In the genomic region with DNA sequence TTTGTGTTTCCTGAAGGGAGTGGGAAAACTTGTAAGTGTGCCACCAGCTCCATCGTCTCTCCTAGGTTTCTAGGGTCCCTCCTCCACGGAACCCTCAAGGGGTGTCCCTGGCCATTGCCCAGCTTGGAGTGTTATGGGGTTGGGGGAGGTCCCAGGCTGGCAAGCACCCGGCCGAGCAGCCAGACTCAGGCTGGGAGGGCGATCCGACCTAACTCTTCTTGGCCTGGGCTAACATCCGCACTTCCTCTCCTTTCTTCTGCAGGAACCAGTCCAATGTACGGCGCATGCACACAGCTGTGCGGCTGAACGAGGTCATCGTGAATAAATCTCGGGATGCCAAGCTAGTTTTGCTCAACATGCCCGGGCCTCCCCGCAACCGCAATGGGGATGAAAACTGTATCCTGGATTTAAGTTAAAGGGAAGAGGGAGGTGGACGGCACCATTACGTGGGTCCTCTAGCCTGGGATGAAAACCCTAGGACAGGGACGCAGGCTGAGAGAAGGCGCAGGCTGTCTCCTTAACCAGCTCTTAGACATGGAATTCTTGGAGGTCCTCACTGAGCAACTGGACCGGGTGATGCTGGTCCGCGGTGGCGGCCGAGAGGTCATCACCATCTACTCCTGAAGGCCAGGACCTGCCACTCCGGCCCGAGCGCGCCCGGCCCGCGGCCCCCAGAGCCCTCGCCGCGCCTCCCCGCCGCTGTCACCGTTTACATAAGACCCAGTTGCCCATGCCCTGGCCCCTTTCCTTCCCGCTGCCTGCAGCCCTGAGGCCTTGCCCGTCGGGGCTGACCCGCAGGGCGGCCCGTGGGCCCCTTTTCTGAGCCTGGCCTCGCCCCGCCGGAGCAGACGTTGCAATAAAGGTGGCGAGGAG, we compare ENCODE assay signal across 8 mouse cellular contexts. TPM values are rescaled to one million over a fixed set of nuclear protein-coding genes. Genes with fewer than 3 reads are reported as not detected.
DNase-seq lines count a peak whose midpoint lies in the region; ATAC-seq and TF ChIP-seq lines count a peak whose summit lies in the region.

No protein-coding gene starts in this region.

- 51% methylated on average over 49 of the region's 49 CpGs for WGBS in cerebellum, adult 2 months
- WGBS in heart, postnatal 0 days, result 12% methylated on average over 49 of the region's 49 CpGs
- 9% methylated on average over 48 of the region's 49 CpGs for WGBS in liver, postnatal 0 days (ENCODE audit: insufficient replicate concordance)

- H3K27ac ChIP-seq in cerebellum, adult 2 months (ENCODE audit: insufficient read depth, low read length), result no peak overlapping the region
- H3K27ac ChIP-seq in heart, postnatal 0 days (ENCODE audit: low read depth), result no peak overlapping the region
- no peak overlapping the region for H3K27ac ChIP-seq in liver, postnatal 0 days (ENCODE audit: low read depth)

- H3K4me3 ChIP-seq in cerebellum, adult 2 months (replicated peaks; ENCODE audit: insufficient read depth, low read depth, low read length), result no peak overlapping the region
- H3K4me3 ChIP-seq in heart, postnatal 0 days (ENCODE audit: low read depth, low read length), result peak overlapping the region; percentile 41
- peak overlapping the region; percentile 36 for H3K4me3 ChIP-seq in liver, postnatal 0 days (ENCODE audit: low read depth, low read length)

- H3K36me3 ChIP-seq in heart, postnatal 0 days (replicated peaks; ENCODE audit: control insufficient read depth, insufficient read depth, low read length), result peaks cover 30% of the 10 kb centered on the region
- H3K36me3 ChIP-seq in liver, postnatal 0 days (replicated peaks; ENCODE audit: insufficient read depth, low read length), result peaks cover 17% of the 10 kb centered on the region

- peak overlapping the region; percentile 71 for H3K4me2 ChIP-seq in heart, postnatal 0 days (ENCODE audit: low read depth, low read length)
- H3K4me2 ChIP-seq in liver, postnatal 0 days (ENCODE audit: low read depth, low read length), result peak overlapping the region; percentile 69

- H3K4me1 ChIP-seq in cerebellum, adult 2 months (ENCODE audit: control insufficient read depth, insufficient read depth, low read length), result peaks cover 36% of the 10 kb centered on the region
- H3K4me1 ChIP-seq in heart, postnatal 0 days (ENCODE audit: control insufficient read depth, insufficient read depth), result peaks cover 9% of the 10 kb centered on the region
- peaks cover 11% of the 10 kb centered on the region for H3K4me1 ChIP-seq in liver, postnatal 0 days (ENCODE audit: insufficient read depth)

- peak; percentile 32 to 51 for DNase-seq in cerebellum, adult 2 months
- DNase-seq in cerebellum, postnatal 4 days (ENCODE audit: low spot score in 2 of 2), result no peak
- no peak for DNase-seq in heart, postnatal 0 days (ENCODE audit: low spot score)
- DNase-seq in liver, postnatal 0 days, result no peak
- no peak for DNase-seq in ovary, postnatal 10 days (ENCODE audit: low spot score)
- DNase-seq in urinary bladder, postnatal 4 days (ENCODE audit: low spot score in 2 of 2), result no peak

- ATAC-seq in common myeloid progenitor, adult 5-6 weeks (replicated peaks; ENCODE audit: low read depth, poor library complexity, severe bottlenecking), result 0 out of 2 replicates have a peak, but pooled peaks have one; percentile 31
- ATAC-seq in heart, postnatal 0 days (ENCODE audit: insufficient read depth, low read depth), result no peak
- no peak for ATAC-seq in liver, postnatal 0 days
- no peak for ATAC-seq in activated CD4-positive, CD25-positive, alpha-beta regulatory T cell, adult 4 months

- H3K9me3 ChIP-seq in heart, postnatal 0 days (replicated peaks; ENCODE audit: control insufficient read depth, low read length), result no peaks in the 10 kb centered on the region
- no peaks in the 10 kb centered on the region for H3K9me3 ChIP-seq in liver, postnatal 0 days (ENCODE audit: low read length)

- TF ChIP-seq CTCF in cerebellum, adult 2 months (IDR thresholded peaks at IDR 0.05; ENCODE audit: borderline replicate concordance, insufficient read depth, low read depth, low read length), result no peak
- TF ChIP-seq CTCF in heart, postnatal 0 days (IDR thresholded peaks at IDR 0.05; ENCODE audit: low read depth), result no peak
- TF ChIP-seq CTCF in liver, postnatal 0 days (IDR thresholded peaks at IDR 0.05; ENCODE audit: low read depth), result no peak

- no peak for TF ChIP-seq EP300 in heart, postnatal 0 days (IDR thresholded peaks at IDR 0.05; ENCODE audit: low read depth)
- TF ChIP-seq EP300 in liver, postnatal 0 days (IDR thresholded peaks at IDR 0.05; ENCODE audit: low read depth), result no peak

- no peak overlapping the region for H3K9ac ChIP-seq in heart, postnatal 0 days (replicated peaks; ENCODE audit: low read depth, low read length)
- 0 out of 2 replicates have a peak overlapping the region, but pooled peaks have one; percentile 16 for H3K9ac ChIP-seq in liver, postnatal 0 days (replicated peaks)

- TF ChIP-seq POLR2A in cerebellum, adult 2 months (IDR thresholded peaks at IDR 0.05; ENCODE audit: borderline replicate concordance, insufficient read depth, low read length), result no peak

- H3K27me3 ChIP-seq in cerebellum, adult 2 months (ENCODE audit: control insufficient read depth, insufficient read depth, low read length), result no peaks in the 10 kb centered on the region
- H3K27me3 ChIP-seq in heart, postnatal 0 days (ENCODE audit: control insufficient read depth, insufficient read depth, low read length), result peaks cover 56% of the 10 kb centered on the region
- H3K27me3 ChIP-seq in liver, postnatal 0 days (ENCODE audit: insufficient read depth, low read length), result peaks cover 35% of the 10 kb centered on the region

RNA-seq across cellular contexts. Expression of gene Slc12a5, which starts 36.5 kb away (rescaled TPM):
- 386 and 396 TPM in 2 replicates for polyA plus RNA-seq in cerebellum, adult 2 months (2012; rRNA removed)
- total RNA-seq in common myeloid progenitor, adult 5-6 weeks (2017), result 4.2 TPM in 1 of 2 replicates, not detected in the other
- 0.50 and 3.5 TPM in 2 replicates for total RNA-seq in heart, postnatal 0 days (2014; rRNA removed; ENCODE audit: low replicate concordance)
- polyA plus RNA-seq in heart, postnatal 0 days (2015; fragmentation: Nextera tagmentation; extraction: Ambion mirVana), result 0.31 and 0.48 TPM in 2 replicates
- 0.39 and 0.60 TPM in 2 replicates for polyA plus RNA-seq in liver, postnatal 0 days (2015; fragmentation: Nextera tagmentation; extraction: Ambion mirVana)
- polyA plus RNA-seq in activated CD4-positive, CD25-positive, alpha-beta regulatory T cell, adult 4 months (2017; shearing (Covaris generic)), result under 1 TPM in 1 of 2 experiments, not detected in 1; 0.34 TPM

RNA-seq across cellular contexts. Expression of gene Ncoa5, which starts 37.6 kb away (rescaled TPM):
- 54.9 and 56.7 TPM in 2 replicates for polyA plus RNA-seq in cerebellum, adult 2 months (2012; rRNA removed)
- total RNA-seq in common myeloid progenitor, adult 5-6 weeks (2017), result 43.5 and 44.9 TPM in 2 replicates
- total RNA-seq in heart, postnatal 0 days (2014; rRNA removed; ENCODE audit: low replicate concordance), result 20.0 and 30.7 TPM in 2 replicates
- polyA plus RNA-seq in heart, postnatal 0 days (2015; fragmentation: Nextera tagmentation; extraction: Ambion mirVana), result 20.6 and 20.8 TPM in 2 replicates
- 7.5 and 8.1 TPM in 2 replicates for polyA plus RNA-seq in liver, postnatal 0 days (2015; fragmentation: Nextera tagmentation; extraction: Ambion mirVana)
- polyA plus RNA-seq in activated CD4-positive, CD25-positive, alpha-beta regulatory T cell, adult 4 months (2017; shearing (Covaris generic)), result 10 to 100 TPM; 21.6 to 34.8 TPM

RNA-seq across cellular contexts. Expression of gene Mmp9, which starts 56.5 kb away (rescaled TPM):
- 3.3 and 3.7 TPM in 2 replicates for polyA plus RNA-seq in cerebellum, adult 2 months (2012; rRNA removed)
- total RNA-seq in common myeloid progenitor, adult 5-6 weeks (2017), result 1.0 and 1.1 TPM in 2 replicates
- total RNA-seq in heart, postnatal 0 days (2014; rRNA removed; ENCODE audit: low replicate concordance), result 0.08 and 2.1 TPM in 2 replicates
- polyA plus RNA-seq in heart, postnatal 0 days (2015; fragmentation: Nextera tagmentation; extraction: Ambion mirVana), result 0.32 and 0.64 TPM in 2 replicates
- polyA plus RNA-seq in liver, postnatal 0 days (2015; fragmentation: Nextera tagmentation; extraction: Ambion mirVana), result 15.8 and 17.2 TPM in 2 replicates
- 1 to 10 TPM in 1 of 2 experiments, under 1 TPM in 1; 0.78 to 1.4 TPM for polyA plus RNA-seq in activated CD4-positive, CD25-positive, alpha-beta regulatory T cell, adult 4 months (2017; shearing (Covaris generic))

RNA-seq across cellular contexts. Expression of gene Cd40, which starts 58.3 kb away (rescaled TPM):
- polyA plus RNA-seq in cerebellum, adult 2 months (2012; rRNA removed), result 2.1 TPM in 2 replicates
- total RNA-seq in common myeloid progenitor, adult 5-6 weeks (2017), result 0.41 TPM in 1 of 2 replicates, not detected in the other
- 12.1 and 12.9 TPM in 2 replicates for total RNA-seq in heart, postnatal 0 days (2014; rRNA removed; ENCODE audit: low replicate concordance)
- polyA plus RNA-seq in heart, postnatal 0 days (2015; fragmentation: Nextera tagmentation; extraction: Ambion mirVana), result 5.1 and 6.7 TPM in 2 replicates
- polyA plus RNA-seq in liver, postnatal 0 days (2015; fragmentation: Nextera tagmentation; extraction: Ambion mirVana), result 3.6 and 4.5 TPM in 2 replicates
- polyA plus RNA-seq in activated CD4-positive, CD25-positive, alpha-beta regulatory T cell, adult 4 months (2017; shearing (Covaris generic)), result 1 to 10 TPM; 1.2 to 1.7 TPM

Comparison
In these comparisons a context has a peak if more than half of its experiments do, and no peak if none do; other contexts are left out.
1. DNase-seq: peak in cerebellum, adult 2 months (2 of 2); none in cerebellum, postnatal 4 days (0 of 2), heart, postnatal 0 days (single experiment), liver, postnatal 0 days (single experiment), ovary, postnatal 10 days (single experiment) and urinary bladder, postnatal 4 days (0 of 2).
2. RNA of gene Slc12a5, which starts 36.5 kb away (polyA plus RNA-seq): 386 to 396 TPM in cerebellum, adult 2 months; 0.39 to 0.60 TPM in liver, postnatal 0 days, 0.34 TPM in activated CD4-positive, CD25-positive, alpha-beta regulatory T cell, adult 4 months and 0.31 to 0.48 TPM in heart, postnatal 0 days; every median in the first group is over 100 times any median in the second.